Mouse (Mus musculus) CH12.LX (cell line): ENCODE data around the gene Nnat. TPM values are rescaled to one million over a fixed set of nuclear protein-coding genes. Genes with fewer than 3 reads are reported as not detected.

Experiments used
- DNase-seq: peaks from one replicate; pipeline ENCODE4 v3.0.0-alpha.2; 2013; ENCODE audit errors: extremely low read depth
- H3K27ac ChIP-seq: 2 replicates; pipeline ENCODE4 v1.5.1; 2012; ENCODE audit warnings: low read depth, mild to moderate bottlenecking, control low read depth, moderate library complexity; ENCODE audit not compliant: insufficient read depth
- H3K27me3 ChIP-seq: replicated peaks from 2 replicates; pipeline ENCODE3; 2012; ENCODE audit warnings: inconsistent platforms
- H3K36me3 ChIP-seq, 2 experiments: replicated peaks in 1 of 2; 2 replicates each; pipeline versions ENCODE3 to v1.6.1; 2012; ENCODE audit warnings: inconsistent platforms in 1 of 2, low read length in 1 of 2, mild to moderate bottlenecking in 1 of 2, mixed read lengths in 1 of 2, moderate library complexity in 1 of 2; ENCODE audit not compliant: control insufficient read depth in 1 of 2, insufficient read depth in 1 of 2
- H3K4me1 ChIP-seq, 2 experiments: 2 replicates each; pipeline ENCODE4 v1.6.1; 2012; ENCODE audit warnings: inconsistent platforms in 1 of 2, moderate library complexity in 1 of 2; ENCODE audit not compliant: insufficient read depth in 2 of 2, control insufficient read depth in 1 of 2
- H3K4me2 ChIP-seq: 2 replicates; pipeline ENCODE4 v1.6.1; 2012; ENCODE audit warnings: low read depth, mild to moderate bottlenecking, control low read depth; ENCODE audit not compliant: poor library complexity, insufficient read depth, severe bottlenecking
- H3K4me3 ChIP-seq, 3 experiments: fragments of 150-350 bp in 1 of 3; sonication (generic) in 1 of 3; replicated peaks in 1 of 3; 2 replicates each; pipeline versions ENCODE3 to v1.5.1; 2011 to 2012; ENCODE audit warnings: low read depth in 2 of 3, low read length in 2 of 3, mild to moderate bottlenecking in 2 of 3, moderate library complexity in 2 of 3, control low read depth in 1 of 3, improper control_type of control experiment in 1 of 3, inconsistent platforms in 1 of 3, mixed read lengths in 1 of 3; ENCODE audit not compliant: poor library complexity in 1 of 3
- H3K79me2 ChIP-seq: replicated peaks from 2 replicates; pipeline ENCODE4 v1.6.1; 2012; ENCODE audit warnings: mild to moderate bottlenecking, moderate library complexity; ENCODE audit not compliant: control insufficient read depth, poor library complexity, insufficient read depth, severe bottlenecking; ENCODE audit errors: extremely low read depth
- H3K9ac ChIP-seq: 2 replicates; pipeline ENCODE4 v1.6.1; 2012; ENCODE audit warnings: low read depth, mild to moderate bottlenecking, control low read depth, moderate library complexity; ENCODE audit not compliant: insufficient read depth
- H3K9me3 ChIP-seq: replicated peaks from 2 replicates; pipeline ENCODE3; 2012; ENCODE audit warnings: low read length, inconsistent platforms, mixed read lengths
- BHLHE40 ChIP-seq: IDR thresholded peaks from 2 replicates; pipeline ENCODE4 v1.6.1; 2011; ENCODE audit warnings: mild to moderate bottlenecking, low read depth, low read length, improper control_type of control experiment
- CTCF ChIP-seq, 2 experiments: IDR thresholded peaks in 1 of 2; conservative IDR thresholded peaks in 1 of 2; 2 replicates each; pipeline ENCODE4 v1.5.1; 2011 to 2012; ENCODE audit warnings: low read depth in 2 of 2, low read length in 2 of 2, improper control_type of control experiment in 1 of 2, inconsistent platforms in 1 of 2, mild to moderate bottlenecking in 1 of 2, moderate library complexity in 1 of 2
- EP300 ChIP-seq: IDR thresholded peaks from 2 replicates; pipeline ENCODE4 v1.6.1; 2011; ENCODE audit warnings: low read length, improper control_type of control experiment
- ETS1 ChIP-seq: conservative IDR thresholded peaks from 2 replicates; pipeline ENCODE4 v1.6.1; 2012; ENCODE audit warnings: low read depth, mild to moderate bottlenecking, inconsistent platforms, low read length, improper control_type of control experiment, moderate library complexity
- GABPA ChIP-seq: IDR thresholded peaks from 2 replicates; pipeline ENCODE4 v1.6.1; 2012; ENCODE audit warnings: low read depth, low read length, improper control_type of control experiment, inconsistent platforms; ENCODE audit not compliant: insufficient replicate concordance
- HCFC1 ChIP-seq: IDR thresholded peaks from 2 replicates; pipeline ENCODE4 v1.6.1; 2012; ENCODE audit warnings: low read depth, mild to moderate bottlenecking, inconsistent platforms, low read length, improper control_type of control experiment
- JUN ChIP-seq: IDR thresholded peaks from 2 replicates; pipeline ENCODE4 v1.6.1; 2011; ENCODE audit warnings: low read depth, mild to moderate bottlenecking, low read length, improper control_type of control experiment, moderate library complexity; ENCODE audit not compliant: insufficient read depth
- JUND ChIP-seq: conservative IDR thresholded peaks from 2 replicates; pipeline ENCODE4 v1.6.1; 2011; ENCODE audit warnings: low read depth, low read length, improper control_type of control experiment
- MAX ChIP-seq: IDR thresholded peaks from 2 replicates; pipeline ENCODE4 v1.6.1; 2011; ENCODE audit warnings: low read length, improper control_type of control experiment
- MAZ ChIP-seq: IDR thresholded peaks from 2 replicates; pipeline ENCODE4 v1.6.1; 2012; ENCODE audit warnings: low read depth, mild to moderate bottlenecking, inconsistent platforms, low read length, improper control_type of control experiment, moderate library complexity
- MXI1 ChIP-seq: IDR thresholded peaks from 2 replicates; pipeline ENCODE4 v1.6.1; 2011; ENCODE audit warnings: mild to moderate bottlenecking, low read depth, low read length, improper control_type of control experiment
- POLR2A ChIP-seq: IDR thresholded peaks from 2 replicates; pipeline ENCODE4 v1.6.1; 2011; ENCODE audit warnings: low read depth, mild to moderate bottlenecking, improper control_type of control experiment, low read length
- RAD21 ChIP-seq: IDR thresholded peaks from 2 replicates; pipeline ENCODE4 v1.6.1; 2011; ENCODE audit warnings: low read depth, mild to moderate bottlenecking, low read length, improper control_type of control experiment, moderate library complexity
- RCOR1 ChIP-seq: conservative IDR thresholded peaks from 2 replicates; pipeline ENCODE4 v1.6.1; 2012; ENCODE audit warnings: low read depth, mild to moderate bottlenecking, inconsistent platforms, low read length, improper control_type of control experiment
- SMC3 ChIP-seq: IDR thresholded peaks from 2 replicates; pipeline ENCODE4 v1.6.1; 2011; ENCODE audit warnings: low read depth, low read length, improper control_type of control experiment
- TBP ChIP-seq: conservative IDR thresholded peaks from 2 replicates; pipeline ENCODE4 v1.6.1; 2011; ENCODE audit warnings: low read depth, low read length, improper control_type of control experiment
- USF2 ChIP-seq: conservative IDR thresholded peaks from 2 replicates; pipeline ENCODE4 v1.6.1; 2011; ENCODE audit warnings: low read depth, low read length, improper control_type of control experiment
- dilution Hi-C: fragments of 300-500 bp; cut with MboI; formaldehyde crosslinking; loops from 2 replicates; pipeline ENCODE4 v1.14.3; 2020; ENCODE audit warnings: low sequenced_read_pairs; ENCODE audit not compliant: extremely low pct_unique_long_range_greater_than_20kb, extremely low pct_ligation_motif_present
- in situ Hi-C: fragments of 300-500 bp; cut with MboI; formaldehyde crosslinking; loops from 3 replicates; pipeline ENCODE4 v1.14.3; 2019; ENCODE audit warnings: low sequenced_read_pairs, low pct_ligation_motif_present, low pct_unique_long_range_greater_than_20kb, mixed read lengths
- polyA plus RNA-seq: library from polyadenylated mRNA; unstranded; fragments of >175 nt; gene quantifications from 2 replicates; pipeline ENCODE4 v1.2.1, GENCODE M21; 2012; ENCODE audit warnings: low read depth; ENCODE audit not compliant: insufficient read length
- total RNA-seq, 2 experiments: library from RNA; depleted of rRNA; stranded (reverse); fragments of 300-350 nt in 1 of 2; fragments of >200 nt in 1 of 2; gene quantifications; 2 replicates each; pipeline ENCODE4 v1.2.3; 2012 to 2014

Gene Nnat
- total and polyA plus RNA-seq, 3 experiments, result 0.76 to 0.84 TPM; not detected in 1

GRCm38 (mm10) chr2:157542415-157542814, 17.5 kb upstream of the Nnat start:
- Histone ChIP-seq H3K4me2 (no peak overlapping the region), H3K4me3 (no peak overlapping the region), H3K27ac (no peak overlapping the region), H3K9ac (no peak overlapping the region), H3K9me3 (no peaks in the 10 kb centered on the region), H3K27me3 (peaks cover 4% of the 10 kb centered on the region), H3K4me1 (no peaks in the 10 kb centered on the region), H3K79me2 (no peaks in the 10 kb centered on the region), H3K36me3 (peaks cover 3 to 58% of the 10 kb centered on the region in 2 experiments)
- DNase-seq, result no peak
- TF ChIP-seq CTCF (conservative IDR thresholded peaks at IDR 0.05 in 1 of 2, IDR thresholded peaks at IDR 0.05 in 1 of 2; ENCODE audit: low read depth in 2 of 2, low read length in 2 of 2), result no peak
- no peak for TF ChIP-seq GABPA
- no peak for TF ChIP-seq ETS1
- no peak for TF ChIP-seq JUND
- no peak for TF ChIP-seq HCFC1
- TF ChIP-seq BHLHE40, result no peak
- TF ChIP-seq SMC3, result no peak
- no peak for TF ChIP-seq JUN
- no peak for TF ChIP-seq POLR2A
- no peak for TF ChIP-seq USF2
- no peak for TF ChIP-seq MXI1
- no peak for TF ChIP-seq TBP
- in situ Hi-C loops, result no loop called here
- dilution Hi-C loops, result no loop called here

- H3K79me2 ChIP-seq, result no peaks in the 10 kb centered on the region
- no peak overlapping the region for H3K4me2 ChIP-seq
- H3K4me3 ChIP-seq, result no peak overlapping the region
- dilution Hi-C loops (no loop called here), in situ Hi-C loops (no loop called here)
- no peaks in the 10 kb centered on the region for H3K27me3 ChIP-seq
- DNase-seq, result no peak
- peaks cover 6 to 72% of the 10 kb centered on the region in 2 experiments for H3K36me3 ChIP-seq
- H3K9ac ChIP-seq, result no peak overlapping the region
- no peaks in the 10 kb centered on the region for H3K4me1 ChIP-seq
- no peaks in the 10 kb centered on the region for H3K9me3 ChIP-seq
- no peak overlapping the region for H3K27ac ChIP-seq
- TF ChIP-seq MAX (no peak), RCOR1 (no peak), MAZ (no peak), EP300 (no peak), RAD21 (no peak), GABPA (no peak)
- TF ChIP-seq, all 38 proteins: peak for 0
Observed at GRCm38 (mm10) chr2:157544333-157544888, 15.5 kb upstream of the Nnat start.
